Mouse (Mus musculus) kidney, embryonic 14.5 days (tissue): ENCODE measurements around the gene Slc1a2. TPM values are rescaled to one million over a fixed set of nuclear protein-coding genes. Genes with fewer than 3 reads are reported as not detected.

Source experiments
- ATAC-seq: fragments of 200-750 bp; cut with Nextera tagmentation; 2 replicates; pipeline ENCODE4 v1.8.0; 2017; ENCODE audit warnings: moderate number of reproducible peaks, mild to moderate bottlenecking, moderate TSS enrichment, moderate library complexity; ENCODE audit not compliant: low FRiP score, low TSS enrichment
- H3K27ac ChIP-seq: fragments of 300-500 bp; sonication (generic); 2 replicates; pipeline ENCODE4 v1.5.1; 2014; ENCODE audit warnings: low read depth, mild to moderate bottlenecking, low read length, moderate library complexity, mixed read lengths
- H3K27me3 ChIP-seq: fragments of 300-500 bp; sonication (generic); 2 replicates; pipeline ENCODE4 v1.6.1; 2014; ENCODE audit warnings: mild to moderate bottlenecking, low read length; ENCODE audit not compliant: control insufficient read depth, insufficient read depth
- H3K36me3 ChIP-seq: fragments of 300-500 bp; sonication (generic); 2 replicates; pipeline ENCODE4 v1.6.1; 2014; ENCODE audit warnings: low read length, mixed read lengths; ENCODE audit not compliant: control insufficient read depth, insufficient read depth
- H3K4me1 ChIP-seq: fragments of 300-500 bp; sonication (generic); 2 replicates; pipeline ENCODE4 v1.6.1; 2014; ENCODE audit warnings: low read length, mixed read lengths; ENCODE audit not compliant: control insufficient read depth, insufficient read depth
- H3K4me2 ChIP-seq: fragments of 300-500 bp; sonication (generic); replicated peaks from 2 replicates; pipeline ENCODE4 v1.6.1; 2014; ENCODE audit warnings: low read depth, mild to moderate bottlenecking, low read length
- H3K4me3 ChIP-seq: fragments of 300-500 bp; sonication (generic); 2 replicates; pipeline ENCODE4 v1.5.1; 2014; ENCODE audit warnings: mild to moderate bottlenecking, low read length
- H3K9ac ChIP-seq: fragments of 300-500 bp; sonication (generic); 2 replicates; pipeline ENCODE4 v1.6.1; 2014; ENCODE audit warnings: low read depth, mild to moderate bottlenecking, low read length, moderate library complexity
- H3K9me3 ChIP-seq: fragments of 300-500 bp; sonication (generic); 2 replicates; pipeline ENCODE4 v1.6.1; 2016; ENCODE audit warnings: low read length; ENCODE audit not compliant: control insufficient read depth
- WGBS: fragments of 180-500 bp; shearing (Covaris S2); extraction: QIAGEN DNeasy Blood & Tissue Kit; methylation state at CpG from one replicate; pipeline ENCODE4 v1.1.7; 2014; 5-methylcytosine and 5-hydroxymethylcytosine counted together
- polyA plus RNA-seq: library from polyadenylated mRNA; unstranded; fragments of >200 nt; fragmentation: Nextera tagmentation; extraction: Ambion mirVana; gene quantifications from 2 replicates; pipeline ENCODE4 v1.2.1, GENCODE M21; 2014

Slc1a2 gene
- polyA plus RNA-seq, 1 experiment from 2014 or later: 0.14 TPM

DNA sequence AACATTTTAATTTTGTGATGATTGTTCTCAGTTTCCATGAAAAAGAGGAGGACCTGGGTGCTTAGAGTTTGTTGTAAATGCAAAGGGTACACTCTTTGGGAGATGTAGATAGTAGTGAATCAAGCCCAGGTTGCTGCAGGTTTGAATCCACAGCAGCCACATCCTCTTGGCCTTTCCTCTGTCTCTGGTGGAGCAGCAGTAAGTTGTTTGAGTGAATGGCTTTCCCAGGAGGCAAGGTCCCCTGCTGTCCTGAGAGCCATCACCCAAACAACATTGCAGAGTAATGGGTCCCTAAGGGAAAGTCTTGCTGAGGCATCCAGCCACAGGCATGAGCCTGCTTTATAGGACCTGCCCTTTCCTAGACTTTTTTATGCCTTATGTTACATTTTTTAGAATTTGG lies 37.1 kb downstream of the Slc1a2 start:
- Histone ChIP-seq H3K36me3 (no peaks in the 10 kb centered on the region), H3K9me3 (no peaks in the 10 kb centered on the region), H3K4me1 (no peaks in the 10 kb centered on the region), H3K4me2 (no peak overlapping the region), H3K27ac (no peak overlapping the region), H3K27me3 (no peaks in the 10 kb centered on the region), H3K9ac (no peak overlapping the region), H3K4me3 (no peak overlapping the region)
- no peak for ATAC-seq

GRCm38 (mm10) chr2:102697732-102698131 lies 39.3 kb downstream of the Slc1a2 start:
- WGBS: 66% methylated on average over 2 of the region's 2 CpGs

GRCm38 (mm10) chr2:102699921-102700320 lies 41.5 kb downstream of the Slc1a2 start:
- Histone ChIP-seq H3K36me3 (no peaks in the 10 kb centered on the region), H3K4me2 (no peak overlapping the region), H3K4me1 (no peaks in the 10 kb centered on the region), H3K27ac (no peak overlapping the region), H3K9ac (no peak overlapping the region), H3K27me3 (no peaks in the 10 kb centered on the region), H3K4me3 (no peak overlapping the region), H3K9me3 (no peaks in the 10 kb centered on the region)
- no peak for ATAC-seq
- WGBS: 88% methylated on average over 7 of the region's 7 CpGs

More at GRCm38 (mm10) chr2:102697732-102698131, 39.3 kb downstream of the Slc1a2 start:
- no peak overlapping the region for H3K9ac ChIP-seq
- H3K4me2 ChIP-seq: no peak overlapping the region
- H3K27me3 ChIP-seq: no peaks in the 10 kb centered on the region
- H3K36me3 ChIP-seq: no peaks in the 10 kb centered on the region
- no peak overlapping the region for H3K4me3 ChIP-seq
- H3K9me3 ChIP-seq: no peaks in the 10 kb centered on the region
- no peaks in the 10 kb centered on the region for H3K4me1 ChIP-seq
- H3K27ac ChIP-seq: no peak overlapping the region
- ATAC-seq: no peak

- Histone ChIP-seq H3K36me3 (no peaks in the 10 kb centered on the region), H3K4me1 (no peaks in the 10 kb centered on the region), H3K9me3 (no peaks in the 10 kb centered on the region), H3K9ac (no peak overlapping the region), H3K4me3 (no peak overlapping the region), H3K4me2 (no peak overlapping the region), H3K27me3 (no peaks in the 10 kb centered on the region), H3K27ac (no peak overlapping the region)
- no peak for ATAC-seq
- 97% methylated on average over 2 of the region's 2 CpGs for WGBS
These were observed 42.2 kb downstream of the Slc1a2 start for GRCm38 (mm10) chr2:102700695-102701094.

- Histone ChIP-seq H3K9ac (no peak overlapping the region), H3K27ac (no peak overlapping the region), H3K4me3 (no peak overlapping the region), H3K4me1 (no peaks in the 10 kb centered on the region), H3K4me2 (no peak overlapping the region), H3K36me3 (no peaks in the 10 kb centered on the region), H3K27me3 (no peaks in the 10 kb centered on the region), H3K9me3 (no peaks in the 10 kb centered on the region)
- WGBS: 79% methylated on average over 3 of the region's 3 CpGs
- ATAC-seq: no peak
These were observed 42.9 kb downstream of the Slc1a2 start for GRCm38 (mm10) chr2:102701382-102701781.

DNA sequence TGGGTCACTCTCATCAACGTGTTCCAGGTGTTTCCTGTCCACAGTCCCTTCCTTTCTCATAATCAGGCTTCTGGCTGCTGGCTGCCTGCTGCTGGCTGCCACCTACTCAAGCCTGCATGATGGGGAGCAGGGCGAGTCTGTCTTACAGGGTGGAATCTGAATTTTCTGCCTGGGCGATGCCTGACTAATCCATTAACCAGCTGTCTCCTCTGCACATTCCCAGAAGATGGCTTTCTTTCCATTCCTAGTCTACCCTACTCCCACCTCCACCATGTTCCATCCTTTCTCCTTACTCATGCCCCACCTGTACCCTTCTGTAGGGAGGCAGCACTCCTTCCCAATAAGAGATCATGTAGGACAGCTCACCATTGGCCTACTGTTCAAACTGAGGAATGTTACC lies 45.1 kb downstream of the Slc1a2 start:
- Histone ChIP-seq H3K9me3 (no peaks in the 10 kb centered on the region), H3K27me3 (no peaks in the 10 kb centered on the region), H3K4me3 (no peak overlapping the region), H3K9ac (no peak overlapping the region), H3K4me2 (no peak overlapping the region), H3K27ac (no peak overlapping the region), H3K4me1 (no peaks in the 10 kb centered on the region), H3K36me3 (no peaks in the 10 kb centered on the region)
- ATAC-seq: no peak
- 74% methylated on average over 3 of the region's 3 CpGs for WGBS

DNA sequence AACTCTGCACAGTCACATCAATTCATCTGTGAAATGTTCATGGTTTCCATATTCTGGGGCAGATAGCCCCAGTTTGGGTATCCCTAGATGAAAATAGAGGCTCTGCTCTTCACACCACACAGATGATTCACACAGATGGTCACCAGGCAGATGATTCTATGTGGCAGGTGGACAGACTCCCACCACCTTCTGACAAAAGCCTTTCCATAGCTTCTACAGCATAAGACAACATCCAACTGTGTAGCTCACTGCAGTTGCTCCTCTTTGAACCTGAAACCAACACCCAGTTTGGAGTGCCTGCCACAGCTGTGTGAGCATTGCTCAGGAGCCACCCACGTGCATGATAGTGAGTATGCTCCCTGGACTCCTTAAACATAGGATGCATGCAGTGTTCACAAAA lies 46.3 kb downstream of the Slc1a2 start:
- WGBS: 84% methylated on average over 1 of the region's 1 CpGs

GRCm38 (mm10) chr2:102711511-102711910 lies 53.1 kb downstream of the Slc1a2 start:
- Histone ChIP-seq H3K4me2 (no peak overlapping the region), H3K27ac (no peak overlapping the region), H3K9ac (no peak overlapping the region), H3K27me3 (no peaks in the 10 kb centered on the region), H3K4me3 (no peak overlapping the region), H3K36me3 (no peaks in the 10 kb centered on the region), H3K4me1 (no peaks in the 10 kb centered on the region), H3K9me3 (no peaks in the 10 kb centered on the region)
- no peak for ATAC-seq
- WGBS: 48% methylated on average over 5 of the region's 5 CpGs

More for the DNA sequence above, 46.3 kb downstream of the Slc1a2 start:
- Histone ChIP-seq H3K27ac (no peak overlapping the region), H3K36me3 (no peaks in the 10 kb centered on the region), H3K9ac (no peak overlapping the region), H3K4me3 (no peak overlapping the region), H3K9me3 (no peaks in the 10 kb centered on the region), H3K4me1 (no peaks in the 10 kb centered on the region), H3K4me2 (no peak overlapping the region), H3K27me3 (no peaks in the 10 kb centered on the region)
- ATAC-seq: no peak

DNA sequence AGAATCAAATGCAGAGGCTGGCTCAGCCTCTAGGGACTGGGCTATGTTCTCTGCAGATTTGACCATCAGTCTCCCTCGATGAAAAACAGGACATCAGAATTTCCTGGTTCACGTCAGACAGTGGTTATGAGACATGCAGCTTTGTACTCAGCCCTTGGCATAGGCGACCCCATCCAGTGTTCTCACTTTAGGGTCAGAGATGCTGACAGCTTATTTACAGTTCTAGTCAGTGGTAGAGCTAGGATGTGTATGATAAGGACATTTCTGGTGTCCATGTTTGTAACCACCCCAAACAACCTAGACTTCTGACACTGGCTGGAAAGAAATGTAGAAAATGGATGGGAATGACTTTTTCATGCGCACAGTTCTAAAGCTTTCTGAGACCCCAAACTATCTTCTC lies 53.6 kb downstream of the Slc1a2 start:
- H3K4me1 ChIP-seq: no peaks in the 10 kb centered on the region
- H3K36me3 ChIP-seq: no peaks in the 10 kb centered on the region
- no peak overlapping the region for H3K4me2 ChIP-seq
- no peak overlapping the region for H3K4me3 ChIP-seq
- WGBS: 80% methylated on average over 4 of the region's 4 CpGs
- no peak overlapping the region for H3K9ac ChIP-seq
- no peak for ATAC-seq
- H3K27me3 ChIP-seq: no peaks in the 10 kb centered on the region
- H3K9me3 ChIP-seq: no peaks in the 10 kb centered on the region
- no peak overlapping the region for H3K27ac ChIP-seq
